Mouse (Mus musculus) myocyte (in vitro differentiated cells): ENCODE data around the gene Noxo1.
A peak's percentile ranks its signal among the peaks of the same experiment; 100 is the strongest.

Experiments
- E2F4 ChIP-seq: IDR thresholded peaks from one replicate; pipeline ENCODE4 v1.6.1; 2011; ENCODE audit warnings: mild to moderate bottlenecking, control low read depth, moderate library complexity; ENCODE audit not compliant: insufficient read depth
- MAX ChIP-seq: IDR thresholded peaks from one replicate; pipeline ENCODE4 v1.6.1; 2011; ENCODE audit warnings: low read depth, mild to moderate bottlenecking, control low read depth
- MYOD1 ChIP-seq, 3 experiments: IDR thresholded peaks; one replicate each; pipeline ENCODE4 v1.6.1; 2011; ENCODE audit warnings: control low read depth in 2 of 3, low read depth in 2 of 3, mild to moderate bottlenecking in 2 of 3, moderate library complexity in 1 of 3; ENCODE audit not compliant: insufficient read length in 2 of 3, control insufficient read depth in 1 of 3
- MYOG ChIP-seq, 3 experiments: IDR thresholded peaks; one replicate each; pipeline ENCODE4 v1.6.1; 2011; ENCODE audit warnings: control low read depth in 2 of 3, low read depth in 2 of 3, mild to moderate bottlenecking in 2 of 3; ENCODE audit not compliant: insufficient read length in 2 of 3, control insufficient read depth in 1 of 3, insufficient read depth in 1 of 3
- POLR2A ChIP-seq: IDR thresholded peaks from one replicate; pipeline ENCODE4 v1.6.1; 2011; ENCODE audit warnings: low read depth, mild to moderate bottlenecking, control low read depth, moderate library complexity; ENCODE audit not compliant: insufficient read length
- POLR2AphosphoS2 ChIP-seq: IDR thresholded peaks from one replicate; pipeline ENCODE4 v1.6.1; 2011; ENCODE audit warnings: low read depth, control low read depth; ENCODE audit not compliant: insufficient read length
- REST ChIP-seq: IDR thresholded peaks from one replicate; pipeline ENCODE4 v1.6.1; 2011; ENCODE audit warnings: mild to moderate bottlenecking, control low read depth, moderate library complexity; ENCODE audit not compliant: insufficient read depth, insufficient read length
- SRF ChIP-seq: IDR thresholded peaks from one replicate; pipeline ENCODE4 v1.6.1; 2011; ENCODE audit warnings: low read depth; ENCODE audit not compliant: control insufficient read depth, insufficient read length
- TCF12 ChIP-seq: IDR thresholded peaks from one replicate; pipeline ENCODE4 v1.6.1; 2011; ENCODE audit warnings: mild to moderate bottlenecking, control low read depth; ENCODE audit not compliant: poor library complexity, insufficient read depth, severe bottlenecking
- TCF3 ChIP-seq: IDR thresholded peaks from one replicate; pipeline ENCODE4 v1.6.1; 2011; ENCODE audit warnings: low read depth, control low read depth; ENCODE audit not compliant: insufficient read length
- USF1 ChIP-seq: IDR thresholded peaks from one replicate; pipeline ENCODE4 v1.6.1; 2011; ENCODE audit warnings: low read depth, mild to moderate bottlenecking, control low read depth, moderate library complexity

DNA sequence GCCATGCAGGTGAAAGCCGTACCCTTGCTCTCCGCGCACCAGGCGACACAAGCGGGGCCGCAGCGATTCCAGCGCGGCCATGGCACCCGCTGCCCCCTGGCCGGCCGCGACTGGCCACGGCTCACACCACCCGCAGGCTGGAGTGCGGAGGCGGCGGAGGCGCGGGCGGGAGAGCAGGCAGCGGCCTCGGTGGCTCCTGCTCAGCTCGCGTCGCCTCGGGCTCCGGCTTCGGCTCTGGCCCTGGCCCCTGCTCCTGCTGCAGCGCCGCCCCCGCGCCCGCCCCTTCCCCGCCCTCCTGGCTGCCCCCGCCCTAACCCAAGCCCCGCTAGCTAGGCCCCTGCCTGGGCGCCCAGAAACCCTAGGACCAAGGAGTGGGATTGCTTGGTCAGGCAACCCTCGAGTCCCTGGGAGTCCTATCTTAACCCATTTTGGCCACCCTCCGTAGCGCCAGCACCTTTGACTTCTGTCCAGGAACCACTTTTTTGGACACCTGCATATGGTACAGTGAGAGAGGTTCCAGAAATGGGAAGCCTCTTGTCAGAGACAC lies 45.9 kb upstream of the Noxo1 start, which contains the start of gene Slc9a3r2:
- TF ChIP-seq POLR2A: peak; percentile 60
- no peak for TF ChIP-seq MAX
- TF ChIP-seq POLR2AphosphoS2: peak; percentile 36
- peak in 1 of 3 experiments; percentile 18 for TF ChIP-seq MYOD1 (IDR thresholded peaks at IDR 0.05; ENCODE audit: control insufficient read depth in 1 of 3, insufficient read length in 2 of 3, low read depth in 2 of 3)
- TF ChIP-seq SRF: no peak
- no peak for TF ChIP-seq USF1
- TF ChIP-seq MYOG (IDR thresholded peaks at IDR 0.05; ENCODE audit: control insufficient read depth in 1 of 3, insufficient read depth in 1 of 3, insufficient read length in 2 of 3, low read depth in 2 of 3): no peak
- TF ChIP-seq TCF12: no peak
- no peak for TF ChIP-seq E2F4
- no peak for TF ChIP-seq TCF3
- no peak for TF ChIP-seq REST
